Mouse (Mus musculus) kidney, postnatal 14 days (tissue): ENCODE results near the gene Xpo1.
"Not testable (repeated sequence)": the region's sequence is repeated elsewhere in the genome, so short reads cannot be mapped to it uniquely, and the experiment has no call there.

Experiments
- DNase-seq: peaks from one replicate; pipeline ENCODE4 v3.0.0; 2022; ENCODE audit warnings: mixed read lengths

The Xpo1 gene

GRCm38 (mm10) chr11:23299910-23300309, 44.1 kb downstream of the Xpo1 start:
- no peak for DNase-seq

- DNase-seq: no peak
These were observed 47.3 kb downstream of the Xpo1 start for GRCm38 (mm10) chr11:23303126-23303525.

- DNase-seq: not testable (repeated sequence)
These were observed 49.3 kb downstream of the Xpo1 start for GRCm38 (mm10) chr11:23305101-23305672.

- peak; percentile 98 for DNase-seq
These were observed 50.1 kb downstream of the Xpo1 start for GRCm38 (mm10) chr11:23305673-23306608.

- peak; percentile 86 for DNase-seq
These were observed 51.1 kb downstream of the Xpo1 start, which contains the start of gene Usp34 for GRCm38 (mm10) chr11:23306764-23307565. Gene Usp34 (plus strand): TSS chr11:23306895.

GRCm38 (mm10) chr11:23307566-23307920, 51.7 kb downstream of the Xpo1 start:
- DNase-seq: no peak

GRCm38 (mm10) chr11:23313496-23313895, 57.7 kb downstream of the Xpo1 start:
- DNase-seq: no peak

- no peak for DNase-seq
These were observed 73.6 kb downstream of the Xpo1 start for GRCm38 (mm10) chr11:23329413-23329812.

- DNase-seq: no peak
These were observed 76.3 kb downstream of the Xpo1 start for GRCm38 (mm10) chr11:23332136-23332535.

GRCm38 (mm10) chr11:23335160-23335559, 79.3 kb downstream of the Xpo1 start:
- no peak for DNase-seq
